In genomic region chr3:127311521-127311920, GRCm38 (mm10) we compare ENCODE assay signal across 19 mouse cellular contexts.
"Had no signal": no experiment of that assay in that cellular context is flagged by ENCODE, and none has a peak within 500 bp of the region (broad histone marks: within the 10 kb centered on the region; RNA-seq: fewer than 3 reads in every experiment).

No protein-coding gene starts in this region.

- H3K4me3 ChIP-seq: liver, embryonic 15.5 days; lung, embryonic 15.5 days; megakaryocyte, embryonic 14.5 days; neural tube, embryonic 12.5 days had no signal

- ATAC-seq: liver, postnatal 0 days; lung, postnatal 0 days; midbrain, embryonic 16.5 days had no signal

- H3K27me3 ChIP-seq: liver, embryonic 15.5 days; lung, embryonic 15.5 days; megakaryocyte, embryonic 14.5 days; neural tube, embryonic 12.5 days had no signal

- DNase-seq: liver, postnatal 0 days; lung, adult 2 months; lung, postnatal 14 days; lung, postnatal 36 days; midbrain, embryonic 14.5 days; right cerebral cortex, postnatal 14 days; right cerebral cortex, postnatal 4 days; spleen, adult 18-20 months; thymus, adult 18-20 months; thymus, postnatal 14 days; thymus, postnatal 36 days had no signal

- H3K4me2 ChIP-seq: liver, embryonic 15.5 days; lung, embryonic 15.5 days; midbrain, embryonic 11.5 days; neural tube, embryonic 12.5 days had no signal

- H3K9ac ChIP-seq: liver, embryonic 15.5 days; liver, postnatal 0 days; lung, embryonic 15.5 days; neural tube, embryonic 12.5 days had no signal

- H3K27ac ChIP-seq: liver, embryonic 15.5 days; lung, embryonic 15.5 days; macrophage; neural tube, embryonic 12.5 days had no signal

- H3K36me3 ChIP-seq: liver, embryonic 15.5 days; lung, embryonic 15.5 days; neural tube, embryonic 12.5 days had no signal

- H3K9me3 ChIP-seq: liver, embryonic 15.5 days; lung, embryonic 15.5 days; megakaryocyte, embryonic 14.5 days; neural tube, embryonic 12.5 days had no signal

- H3K4me1 ChIP-seq: liver, embryonic 15.5 days; lung, embryonic 15.5 days; megakaryocyte, embryonic 14.5 days; neural tube, embryonic 12.5 days had no signal
